Mouse (Mus musculus) fat pad, adult 2 months (tissue): ENCODE measurements around the gene Tbc1d10c.

ENCODE experiments used
- DNase-seq: peaks from one replicate; pipeline ENCODE4 v3.0.0-alpha.2; 2011; ENCODE audit warnings: low read depth, low spot score; ENCODE audit errors: extremely low read depth

Gene Tbc1d10c

DNA sequence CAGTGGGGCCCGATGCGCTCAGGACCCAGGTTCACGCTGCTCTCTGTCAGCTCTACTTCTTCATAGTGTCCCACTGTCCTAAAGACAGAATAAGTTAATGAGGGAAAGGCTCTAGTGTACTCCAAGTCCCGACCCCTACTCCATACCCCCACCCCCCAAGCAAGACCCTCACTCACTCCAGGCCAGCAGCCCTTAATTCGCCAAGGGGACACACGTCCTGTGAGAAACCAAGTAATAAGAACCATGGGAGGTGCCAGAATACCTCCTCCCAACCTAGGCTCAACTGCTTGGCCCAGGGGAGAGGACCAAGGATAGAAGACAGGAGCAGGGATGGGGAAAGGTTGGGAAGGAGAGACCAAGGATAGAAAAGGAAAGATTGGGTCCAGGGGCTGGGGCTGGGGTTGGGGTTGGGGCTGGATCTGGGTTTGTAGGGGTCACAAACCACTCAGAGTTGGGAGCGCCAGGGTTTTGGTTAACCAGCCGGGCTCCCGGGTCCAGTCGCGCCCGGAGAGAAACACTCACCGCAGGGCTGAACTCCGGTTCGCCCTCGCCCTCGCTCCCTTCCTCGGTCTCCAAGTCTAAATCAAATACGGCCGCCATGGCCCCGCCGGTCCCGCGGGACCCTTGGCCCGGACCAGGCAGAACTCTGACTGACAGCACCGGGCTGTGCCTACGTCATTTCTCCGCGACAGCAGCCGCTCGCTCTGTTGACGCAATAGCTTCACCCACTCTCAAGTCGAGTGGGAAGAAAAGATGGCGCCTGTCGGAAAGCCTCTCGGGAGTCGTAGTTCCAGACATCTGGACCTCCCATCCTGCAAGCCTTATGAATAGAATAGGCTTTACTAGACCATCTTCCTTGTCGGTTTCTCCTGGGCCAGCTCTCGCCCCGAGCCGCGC lies 28.2 kb downstream of the Tbc1d10c start, which contains the start of gene Rps6kb2:
Rps6kb2 (minus strand) TSS at position 709 of the 897 bp plus-strand sequence.
- DNase-seq: no peak

DNA sequence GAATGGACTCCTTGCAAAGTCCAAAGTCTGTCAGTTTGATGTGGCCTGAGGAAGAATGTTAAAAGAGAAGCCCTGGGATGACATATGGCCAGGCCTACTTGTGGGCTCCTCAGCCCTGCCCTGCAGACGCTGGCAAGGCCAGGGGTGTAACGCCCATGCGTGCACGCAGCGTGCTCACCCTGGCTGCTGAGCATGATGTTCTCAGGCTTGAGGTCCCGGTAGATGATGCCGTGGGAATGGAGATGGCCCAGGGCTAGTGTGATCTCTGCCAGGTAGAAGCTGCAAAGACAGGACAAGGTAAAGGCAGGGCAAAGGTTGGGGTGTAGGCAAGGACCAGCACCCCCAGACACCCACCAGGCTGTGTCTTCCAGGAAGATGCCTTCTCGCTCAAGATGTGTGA lies 32.0 kb downstream of the Tbc1d10c start:
- DNase-seq: no peak

DNA sequence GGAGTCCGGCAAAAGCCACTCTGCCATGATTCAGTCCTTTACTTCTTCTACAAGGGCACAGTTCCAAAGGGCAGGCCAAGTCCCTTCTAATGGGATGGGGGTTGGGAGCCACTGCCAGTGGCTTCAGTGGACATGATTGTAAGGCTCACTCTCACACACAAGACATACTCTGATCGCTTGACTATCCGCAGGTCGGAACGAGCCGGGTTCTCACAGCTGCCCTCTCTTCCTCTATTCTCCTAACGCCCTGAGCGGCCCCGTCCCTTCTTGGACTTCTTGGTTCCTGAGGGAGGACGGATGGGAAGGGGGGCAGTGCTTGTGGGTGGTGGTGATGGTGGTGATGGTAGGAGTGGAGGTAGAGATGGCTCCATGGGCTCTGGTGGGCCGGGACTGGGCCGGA lies 34.3 kb downstream of the Tbc1d10c start:
- no peak for DNase-seq

DNA sequence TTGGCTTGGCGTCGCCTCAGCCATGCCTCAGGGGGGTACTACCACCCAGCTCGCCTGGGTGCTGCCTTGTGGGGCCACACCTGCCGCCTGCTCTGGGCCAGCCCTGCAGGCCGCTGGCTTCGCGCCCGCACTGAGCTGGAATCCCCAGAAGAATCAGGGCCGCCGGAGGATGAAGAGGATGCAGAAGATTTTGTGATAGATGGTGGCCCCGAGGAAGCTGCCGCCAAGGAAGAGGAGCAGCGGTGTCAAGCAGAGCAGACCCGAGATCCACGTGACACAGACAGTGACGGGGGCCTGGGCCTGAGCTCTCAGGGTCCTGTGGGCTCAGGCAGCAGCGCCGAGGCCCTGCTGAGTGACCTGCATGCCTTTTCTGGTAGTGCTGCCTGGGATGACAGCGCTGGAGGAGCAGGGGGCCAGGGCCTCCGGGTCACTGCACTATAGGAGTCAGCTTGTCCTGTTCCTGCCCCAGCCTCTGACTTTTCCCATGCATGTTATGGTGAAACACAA lies 35.0 kb downstream of the Tbc1d10c start:
- DNase-seq: no peak

DNA sequence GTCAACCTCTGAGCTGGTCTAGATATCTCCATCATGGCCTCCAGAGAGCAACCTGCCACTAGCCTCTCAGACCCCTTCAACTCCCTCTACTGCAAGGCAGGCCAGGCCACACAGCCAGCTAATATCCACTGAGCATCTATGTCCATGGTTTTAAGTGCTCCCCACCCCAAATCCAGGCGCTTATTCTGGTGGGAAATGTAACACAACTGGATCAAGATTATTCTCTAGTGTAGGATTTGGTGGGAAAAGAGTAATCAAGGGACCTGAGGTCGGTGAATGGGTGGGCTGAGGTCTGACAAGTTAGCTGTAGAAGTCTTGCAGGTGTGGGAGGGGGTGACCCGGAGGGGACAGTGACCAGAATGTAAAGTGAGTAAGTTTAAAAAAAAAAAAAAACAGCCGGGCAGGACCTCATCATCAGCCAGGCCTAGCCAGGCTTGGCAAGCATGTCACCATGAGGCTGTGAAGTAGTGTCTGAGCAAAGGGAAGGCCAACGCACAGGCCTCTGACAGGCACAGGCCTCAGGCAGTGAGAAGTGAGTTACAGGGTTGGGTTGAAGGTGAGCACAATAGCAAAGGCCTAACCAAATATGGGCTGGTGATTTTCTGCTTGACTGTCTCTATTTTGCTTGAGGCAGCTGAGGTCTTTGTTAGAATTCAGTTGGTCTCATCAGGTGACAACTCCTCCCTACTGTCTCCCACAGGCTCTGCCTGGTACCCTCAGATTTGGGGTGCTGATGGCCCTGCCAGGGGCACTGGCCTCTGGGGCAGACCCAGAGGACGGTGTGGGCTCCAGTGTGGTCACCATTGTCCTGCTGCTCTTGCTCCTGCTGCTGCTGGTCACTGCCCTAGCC lies 35.6 kb downstream of the Tbc1d10c start:
- DNase-seq: no peak

DNA sequence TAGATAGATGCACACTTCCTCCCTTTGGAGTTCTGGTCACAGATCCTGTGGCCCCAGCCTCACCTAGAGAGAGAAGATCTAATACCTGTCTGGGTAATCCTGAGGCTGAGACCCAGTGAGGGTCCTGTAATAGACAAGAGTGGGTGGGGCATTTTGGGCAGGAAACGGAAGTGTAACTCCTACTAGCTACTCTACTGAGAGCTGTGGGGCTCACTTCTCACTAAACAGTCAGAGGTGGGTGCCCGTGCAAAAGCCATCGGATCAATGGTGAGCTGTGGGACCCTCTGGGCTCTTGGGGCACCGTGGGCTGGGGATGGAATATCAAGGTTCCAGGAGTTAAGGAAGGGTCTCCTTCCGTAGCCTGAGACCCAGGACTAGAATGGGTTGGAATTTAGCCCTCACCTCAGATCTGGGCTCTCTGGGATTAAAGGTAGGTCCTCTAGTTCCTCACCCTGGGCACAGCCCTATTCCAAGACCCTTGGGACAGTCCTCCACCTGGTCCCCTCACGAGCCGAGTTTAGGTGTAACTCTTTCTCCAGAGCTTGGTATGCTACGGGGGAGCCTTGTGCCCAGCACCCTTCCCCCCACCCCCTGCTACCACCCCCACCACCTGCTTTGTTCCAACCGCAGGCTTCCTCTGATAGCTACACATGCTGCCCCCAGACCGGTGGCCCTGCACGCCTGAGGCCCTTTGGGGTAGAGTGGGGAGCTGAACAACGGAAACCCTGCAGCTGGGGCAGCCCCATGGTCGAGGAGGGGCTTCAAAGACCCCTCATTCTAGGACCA lies 36.5 kb downstream of the Tbc1d10c start:
- DNase-seq: no peak

DNA sequence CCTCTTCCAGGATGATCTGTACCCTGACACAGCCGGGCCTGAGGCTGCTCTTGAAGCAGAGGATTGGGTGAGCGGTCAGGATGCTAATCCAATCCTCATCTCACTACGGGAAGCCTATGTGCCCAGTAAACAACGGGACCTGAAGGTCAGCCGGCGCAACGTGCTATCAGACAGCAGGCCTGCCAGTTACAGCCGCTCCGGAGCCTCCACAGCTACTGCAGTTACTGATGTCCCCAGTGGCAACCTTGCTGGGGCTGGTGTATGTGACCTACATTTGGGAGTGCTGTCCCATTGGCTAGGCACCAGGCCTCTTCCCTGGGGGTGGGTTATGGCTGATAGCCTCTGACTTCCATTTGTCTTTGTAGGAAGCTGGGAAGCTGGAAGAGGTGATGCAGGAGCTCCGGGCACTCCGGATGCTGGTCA lies 37.8 kb downstream of the Tbc1d10c start, which contains the start of gene Ptprcap:
Ptprcap (plus strand) TSS at position 373 of the 423 bp plus-strand sequence.
- DNase-seq: no peak

DNA sequence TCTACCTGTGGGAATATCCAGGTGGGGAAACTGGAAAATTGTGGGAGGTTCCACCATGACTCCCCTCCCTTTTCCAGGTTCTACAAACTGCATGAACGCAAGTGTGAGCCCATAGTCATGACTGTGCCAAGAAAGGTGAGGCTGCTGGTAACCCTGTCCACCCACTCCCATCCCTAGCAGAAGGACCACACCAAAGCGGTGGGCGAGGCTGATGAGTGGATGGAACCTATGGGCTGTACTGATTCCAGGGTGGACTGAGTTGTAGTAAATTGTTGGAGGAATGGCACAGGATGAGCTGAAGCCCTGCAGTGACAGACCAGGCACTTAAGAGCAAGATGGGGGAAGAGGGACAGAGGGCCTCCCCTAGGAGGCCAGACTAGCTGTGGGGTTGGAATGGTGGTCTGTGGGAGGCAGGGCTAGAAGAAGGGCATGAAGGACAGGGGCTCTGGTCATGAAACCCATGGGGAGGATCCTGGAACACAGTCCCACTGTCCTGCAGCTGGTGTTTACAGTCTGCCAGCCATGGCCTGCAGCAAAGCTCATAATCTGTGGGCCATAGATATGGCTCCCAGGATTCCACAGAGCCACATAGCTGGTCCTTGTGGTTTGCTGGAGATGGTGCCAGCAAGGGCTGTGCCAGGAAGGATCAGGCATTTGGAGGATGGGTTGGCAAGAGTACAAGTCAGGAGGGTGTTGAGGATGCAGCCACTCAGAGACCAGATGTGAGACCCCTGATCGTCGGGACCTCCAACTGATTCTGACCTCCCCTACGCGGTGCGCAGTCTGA lies 38.4 kb downstream of the Tbc1d10c start:
- no peak for DNase-seq

DNA sequence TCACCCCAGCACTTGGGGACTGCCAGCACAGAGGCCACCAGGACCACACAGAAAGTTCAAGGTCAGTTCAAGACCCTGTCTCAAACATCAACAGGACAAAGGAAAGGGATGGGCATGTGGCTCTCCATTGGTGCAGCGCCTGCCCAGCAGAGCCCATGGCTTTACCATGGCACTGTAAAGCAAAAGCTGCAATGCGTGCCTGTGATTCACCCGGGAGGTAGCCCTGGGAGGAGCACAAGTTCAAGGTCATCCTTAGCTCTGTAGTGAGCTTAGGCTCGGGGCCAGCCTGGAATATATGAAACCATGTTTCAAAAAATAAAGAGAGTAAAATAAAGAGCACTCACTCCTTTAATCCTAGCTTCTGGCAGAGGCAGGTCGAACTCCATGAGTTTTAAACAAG lies 39.2 kb downstream of the Tbc1d10c start:
- no peak for DNase-seq

DNA sequence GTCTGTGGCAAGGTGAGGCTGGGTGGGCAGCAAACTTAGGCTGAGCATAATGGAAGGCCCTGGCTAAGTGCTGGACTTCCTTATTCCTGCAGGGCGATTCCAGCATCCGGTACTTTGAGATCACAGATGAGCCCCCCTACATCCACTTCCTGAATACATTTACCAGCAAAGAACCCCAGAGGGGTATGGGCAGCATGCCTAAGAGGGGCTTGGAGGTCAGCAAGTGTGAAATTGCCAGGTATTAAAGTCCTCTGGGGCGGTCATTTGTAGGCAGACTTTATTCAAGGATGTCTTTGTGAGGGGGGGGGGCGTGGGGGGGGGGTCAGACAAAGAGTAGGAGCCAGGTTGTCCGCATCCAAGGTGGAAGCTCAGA lies 39.6 kb downstream of the Tbc1d10c start:
- no peak for DNase-seq

DNA sequence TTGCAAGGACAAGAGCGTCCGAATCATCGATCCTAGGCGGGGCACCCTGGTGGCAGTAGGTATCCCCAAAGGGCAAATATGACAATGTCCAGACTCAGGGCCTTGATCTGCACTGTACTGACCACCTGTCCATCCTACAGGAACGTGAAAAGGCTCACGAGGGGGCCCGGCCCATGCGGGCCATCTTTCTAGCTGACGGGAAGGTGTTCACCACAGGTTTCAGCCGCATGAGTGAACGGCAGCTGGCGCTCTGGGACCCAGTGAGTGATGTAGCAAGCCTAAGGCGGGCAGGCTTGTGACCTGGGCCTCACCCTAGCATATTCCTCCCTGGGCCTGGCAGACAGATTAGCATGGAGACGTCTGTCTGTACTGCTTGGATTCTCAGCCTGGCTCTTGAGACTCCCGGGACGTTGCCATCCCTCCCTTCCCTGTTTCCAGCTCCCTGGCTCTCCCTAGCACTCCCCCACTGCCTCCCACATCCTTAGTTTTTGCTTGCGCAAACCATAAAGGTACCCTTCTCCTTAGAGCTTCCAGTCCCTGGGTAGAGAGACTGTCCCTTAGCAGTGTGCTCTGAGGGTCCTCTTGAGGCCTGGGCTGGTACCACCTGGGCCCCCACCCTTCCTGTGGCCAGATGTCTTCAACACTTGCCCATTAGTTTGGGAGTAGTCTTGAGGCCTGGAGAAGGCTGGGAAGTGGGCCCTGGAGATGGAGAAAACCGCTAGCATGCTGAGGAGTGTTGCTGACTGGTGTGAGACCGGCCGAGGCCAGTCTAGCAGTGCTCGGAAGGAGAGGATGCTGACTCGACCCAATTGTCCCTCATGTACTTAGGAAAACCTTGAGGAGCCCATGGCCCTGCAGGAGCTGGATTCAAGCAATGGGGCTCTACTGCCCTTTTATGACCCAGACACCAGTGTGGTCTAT lies 40.3 kb downstream of the Tbc1d10c start:
- no peak for DNase-seq

DNA sequence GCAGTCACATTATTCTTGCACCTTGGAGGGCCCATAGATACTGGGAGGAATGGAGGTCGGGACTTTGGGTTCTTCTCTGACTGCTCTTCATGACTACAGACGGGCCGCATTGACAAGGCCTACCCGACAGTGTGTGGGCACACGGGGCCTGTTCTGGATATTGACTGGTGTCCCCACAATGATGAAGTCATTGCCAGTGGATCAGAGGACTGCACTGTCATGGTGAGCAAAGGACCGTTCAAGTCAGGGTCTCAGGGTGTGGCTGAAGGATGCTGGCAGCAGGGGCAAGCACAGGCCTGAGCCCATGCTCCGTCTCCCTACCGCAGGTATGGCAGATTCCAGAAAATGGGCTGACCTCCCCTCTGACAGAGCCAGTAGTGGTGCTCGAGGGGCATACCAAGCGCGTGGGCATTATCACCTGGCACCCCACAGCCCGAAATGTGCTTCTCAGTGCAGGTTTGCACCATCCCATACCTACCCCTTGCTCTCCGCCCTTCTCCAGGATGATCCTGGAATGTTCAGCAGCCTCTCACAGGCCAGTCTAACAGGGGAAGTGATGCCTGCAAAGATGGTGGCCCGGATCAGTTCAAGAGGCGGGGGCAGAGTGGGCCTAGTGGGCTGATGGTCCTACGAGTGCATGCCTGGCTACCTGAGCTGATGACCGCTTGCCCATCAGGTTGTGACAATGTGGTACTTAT lies 41.2 kb downstream of the Tbc1d10c start:
- DNase-seq: no peak

DNA sequence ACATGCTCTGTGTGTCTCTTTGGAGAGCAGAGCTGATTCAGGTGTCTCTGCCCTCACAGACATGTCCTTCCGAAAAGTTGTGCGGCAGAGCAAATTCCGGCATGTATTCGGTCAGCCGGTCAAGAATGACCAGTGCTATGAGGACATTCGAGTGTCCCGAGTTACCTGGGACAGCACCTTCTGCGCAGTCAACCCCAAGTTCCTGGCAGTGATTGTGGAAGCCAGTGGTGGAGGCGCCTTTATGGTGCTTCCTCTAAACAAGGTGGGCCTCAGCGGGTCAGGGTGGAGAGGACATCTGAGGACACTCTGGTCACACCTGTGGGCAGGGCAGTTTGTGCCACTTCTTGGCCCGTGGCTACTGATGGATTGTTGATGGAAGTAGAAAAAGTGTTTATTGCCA lies 41.8 kb downstream of the Tbc1d10c start:
- DNase-seq: no peak

DNA sequence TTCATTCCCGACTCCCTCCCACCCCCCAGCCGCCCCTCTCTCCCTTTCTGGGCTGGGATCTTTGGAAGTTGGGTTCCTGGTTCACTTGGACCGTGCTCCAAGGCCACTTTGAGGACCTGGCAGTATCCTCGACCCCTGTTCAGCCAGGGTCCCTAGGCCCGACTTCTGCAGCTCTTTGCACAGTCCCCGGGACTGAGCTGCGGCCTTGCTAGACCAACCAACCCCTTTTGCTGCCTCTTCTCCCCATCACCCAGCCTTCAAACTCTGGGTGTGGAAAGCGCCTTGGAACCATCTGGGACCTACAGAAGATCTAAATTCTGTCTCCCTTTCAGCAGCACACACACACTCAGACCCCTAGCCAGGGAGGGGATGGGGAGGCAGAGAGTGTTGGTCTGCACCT lies 42.3 kb downstream of the Tbc1d10c start:
- no peak for DNase-seq

DNA sequence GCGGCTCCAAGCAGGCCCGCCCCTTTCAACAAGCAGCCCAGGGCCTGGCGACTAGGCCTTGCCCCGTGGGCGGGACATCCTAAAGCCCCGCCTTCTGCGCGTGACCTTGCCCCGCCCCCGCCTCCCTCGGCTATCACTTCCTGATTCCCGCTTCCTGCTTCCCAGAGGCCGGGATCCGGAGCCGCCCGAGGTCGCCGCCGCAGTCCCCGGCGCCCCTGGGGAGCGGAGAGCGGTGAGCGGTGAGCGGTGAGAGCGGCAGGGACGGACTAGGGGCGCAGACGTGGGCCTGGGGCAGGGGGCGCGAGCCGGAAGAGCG lies 42.6 kb downstream of the Tbc1d10c start, which contains the start of gene Coro1b:
Coro1b (plus strand) TSS at position 129 of the 316 bp plus-strand sequence.
- DNase-seq: no peak

DNA sequence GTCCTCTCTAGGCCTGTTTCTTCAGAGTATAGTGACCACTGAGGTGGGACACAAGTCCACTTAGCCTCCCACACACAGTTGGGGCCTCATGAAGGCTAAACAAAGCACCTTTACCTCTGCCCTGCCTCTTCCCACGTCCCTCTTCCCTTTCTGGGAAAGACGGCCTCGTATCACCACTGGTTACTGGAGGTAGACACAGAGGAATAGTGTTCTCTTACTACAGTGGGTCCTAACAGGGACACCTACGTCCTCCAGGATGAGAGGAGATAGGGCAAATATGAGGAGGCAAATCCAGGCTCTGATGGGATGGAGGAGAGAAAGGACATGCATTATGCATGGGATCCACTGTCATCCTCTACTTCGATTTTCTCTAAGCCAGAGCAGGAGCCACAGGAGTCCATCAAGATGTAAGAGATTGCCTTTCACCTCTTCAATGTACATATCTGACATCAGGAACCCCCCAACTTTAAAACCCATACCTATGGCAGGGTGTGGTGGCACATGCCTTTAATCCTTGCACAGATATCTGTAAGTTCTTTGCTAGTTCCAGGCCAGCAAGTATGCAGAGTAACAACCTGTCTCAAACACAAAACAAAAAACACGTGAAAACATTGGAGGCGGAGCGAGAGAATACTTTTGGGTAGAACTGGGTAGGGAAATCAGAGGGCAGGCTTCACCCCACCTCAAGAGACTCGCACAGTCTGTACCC lies 43.1 kb downstream of the Tbc1d10c start:
- no peak for DNase-seq

DNA sequence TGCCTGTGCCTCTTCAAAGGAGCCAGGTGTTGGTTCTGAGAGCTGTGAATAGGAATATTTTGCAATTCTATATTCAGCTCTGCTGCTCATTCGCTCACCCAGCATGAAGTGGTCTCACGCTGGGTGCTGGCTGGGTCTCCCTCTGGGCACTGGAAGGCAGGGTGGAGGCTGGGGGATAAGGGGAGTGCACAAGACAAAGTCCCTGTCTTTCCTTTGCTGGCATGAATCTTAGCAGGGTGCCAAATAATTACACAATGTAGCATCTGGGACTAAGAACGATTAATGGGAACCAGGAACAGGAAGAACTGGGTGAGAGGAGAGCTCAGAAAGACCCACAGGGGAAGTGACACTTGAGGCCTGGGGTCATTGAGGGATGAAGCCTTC lies 44.1 kb downstream of the Tbc1d10c start:
- DNase-seq: peak; percentile 69
